Mouse (Mus musculus): Measurements from ENCODE around the gene Stmn3. TPM values are rescaled to one million over a fixed set of nuclear protein-coding genes. Genes with fewer than 3 reads are reported as not detected.

The Stmn3 gene
- polyA plus RNA-seq, 1 experiment = 2.4 TPM

GRCm38 (mm10) chr2:181286629-181287337, 27.5 kb downstream of the Stmn3 start:
- peak overlapping the region; percentile 90 for H3K4me3 ChIP-seq (ENCODE audit: insufficient read depth, low read depth, low read length)
- H3K36me3 ChIP-seq (ENCODE audit: control insufficient read depth, insufficient read depth, low read length) = no peaks in the 10 kb centered on the region
- H3K4me1 ChIP-seq (ENCODE audit: control insufficient read depth, insufficient read depth, low read length) = peaks cover 13% of the 10 kb centered on the region; the same call in 1 of the 2 replicates
- peak overlapping the region; percentile 89 for H3K27ac ChIP-seq (ENCODE audit: insufficient read depth, low read depth, low read length)
- no peak for DNase-seq
- 44% methylated on average over 6 of the region's 6 CpGs for WGBS
- TF ChIP-seq POLR2A (IDR thresholded peaks at IDR 0.05; ENCODE audit: low read depth, low read length) (no peak), CTCF (conservative IDR thresholded peaks at IDR 0.05; ENCODE audit: insufficient read depth, insufficient read length, low read depth, low read length) (no peak)
- H3K27me3 ChIP-seq (replicated peaks; ENCODE audit: control insufficient read depth, insufficient read depth, low read length) = no peaks in the 10 kb centered on the region

GRCm38 (mm10) chr2:181279968-181280367, 34.3 kb downstream of the Stmn3 start:
- no peak for TF ChIP-seq CTCF (conservative IDR thresholded peaks at IDR 0.05; ENCODE audit: insufficient read depth, insufficient read length, low read depth, low read length)
- TF ChIP-seq POLR2A (IDR thresholded peaks at IDR 0.05; ENCODE audit: low read depth, low read length) = no peak
- DNase-seq = no peak
- H3K36me3 ChIP-seq (ENCODE audit: control insufficient read depth, insufficient read depth, low read length) = peaks cover 1% of the 10 kb centered on the region; the same call in 1 of the 2 replicates
- H3K27me3 ChIP-seq (replicated peaks; ENCODE audit: control insufficient read depth, insufficient read depth, low read length) = no peaks in the 10 kb centered on the region
- no peak overlapping the region for H3K4me3 ChIP-seq (ENCODE audit: insufficient read depth, low read depth, low read length)
- whole genome bisulfite sequencing = 48% methylated on average over 1 of the region's 1 CpGs
- H3K4me1 ChIP-seq (ENCODE audit: control insufficient read depth, insufficient read depth, low read length) = 0 out of 2 replicates have a peak, but pooled peaks cover 2% of the 10 kb centered on the region
- no peak overlapping the region for H3K27ac ChIP-seq (ENCODE audit: insufficient read depth, low read depth, low read length)

GRCm38 (mm10) chr2:181277866-181278265, 36.4 kb downstream of the Stmn3 start:
- H3K4me3 ChIP-seq (ENCODE audit: insufficient read depth, low read depth, low read length) = no peak overlapping the region
- 0 out of 2 replicates have a peak, but pooled peaks cover 2% of the 10 kb centered on the region for H3K4me1 ChIP-seq (ENCODE audit: control insufficient read depth, insufficient read depth, low read length)
- 63% methylated on average over 3 of the region's 3 CpGs for WGBS
- H3K27me3 ChIP-seq (replicated peaks; ENCODE audit: control insufficient read depth, insufficient read depth, low read length) = no peaks in the 10 kb centered on the region
- no peak for DNase-seq
- peaks cover 1% of the 10 kb centered on the region; the same call in 1 of the 2 replicates for H3K36me3 ChIP-seq (ENCODE audit: control insufficient read depth, insufficient read depth, low read length)
- no peak for TF ChIP-seq POLR2A (IDR thresholded peaks at IDR 0.05; ENCODE audit: low read depth, low read length)
- TF ChIP-seq CTCF (conservative IDR thresholded peaks at IDR 0.05; ENCODE audit: insufficient read depth, insufficient read length, low read depth, low read length) = no peak
- H3K27ac ChIP-seq (ENCODE audit: insufficient read depth, low read depth, low read length) = no peak overlapping the region

- Histone ChIP-seq H3K4me1 (ENCODE audit: control insufficient read depth, insufficient read depth, low read length) (0 out of 2 replicates have a peak, but pooled peaks cover 2% of the 10 kb centered on the region), H3K27ac (ENCODE audit: insufficient read depth, low read depth, low read length) (peak overlapping the region; percentile 79; the same call in 1 of the 2 replicates), H3K4me3 (ENCODE audit: insufficient read depth, low read depth, low read length) (no peak overlapping the region), H3K27me3 (replicated peaks; ENCODE audit: control insufficient read depth, insufficient read depth, low read length) (no peaks in the 10 kb centered on the region), H3K36me3 (ENCODE audit: control insufficient read depth, insufficient read depth, low read length) (peaks cover 1% of the 10 kb centered on the region; the same call in 1 of the 2 replicates)
- peak; percentile 89 for DNase-seq
- 52% methylated on average over 1 of the region's 1 CpGs for WGBS
- TF ChIP-seq POLR2A (IDR thresholded peaks at IDR 0.05; ENCODE audit: low read depth, low read length) (no peak), CTCF (conservative IDR thresholded peaks at IDR 0.05; ENCODE audit: insufficient read depth, insufficient read length, low read depth, low read length) (no peak)
These were observed 37.5 kb downstream of the Stmn3 start for GRCm38 (mm10) chr2:181276766-181277165.

- H3K4me1 ChIP-seq (ENCODE audit: control insufficient read depth, insufficient read depth, low read length) = 0 out of 2 replicates have a peak, but pooled peaks cover 2% of the 10 kb centered on the region
- no peak for TF ChIP-seq CTCF (conservative IDR thresholded peaks at IDR 0.05; ENCODE audit: insufficient read depth, insufficient read length, low read depth, low read length)
- no peak for TF ChIP-seq POLR2A (IDR thresholded peaks at IDR 0.05; ENCODE audit: low read depth, low read length)
- no peak overlapping the region for H3K4me3 ChIP-seq (ENCODE audit: insufficient read depth, low read depth, low read length)
- no peaks in the 10 kb centered on the region for H3K27me3 ChIP-seq (replicated peaks; ENCODE audit: control insufficient read depth, insufficient read depth, low read length)
- H3K36me3 ChIP-seq (ENCODE audit: control insufficient read depth, insufficient read depth, low read length) = peaks cover 4% of the 10 kb centered on the region; the same call in 1 of the 2 replicates
- DNase-seq = no peak
- no peak overlapping the region for H3K27ac ChIP-seq (ENCODE audit: insufficient read depth, low read depth, low read length)
- WGBS = 67% methylated on average over 4 of the region's 4 CpGs
These were observed 39.7 kb downstream of the Stmn3 start for GRCm38 (mm10) chr2:181274639-181275038.

- H3K4me1 ChIP-seq (ENCODE audit: control insufficient read depth, insufficient read depth, low read length) = 0 out of 2 replicates have a peak, but pooled peaks cover 2% of the 10 kb centered on the region
These were observed 40.5 kb downstream of the Stmn3 start for GRCm38 (mm10) chr2:181273829-181274228.

GRCm38 (mm10) chr2:181272092-181272491, 42.2 kb downstream of the Stmn3 start:
- WGBS = 71% methylated on average over 2 of the region's 2 CpGs
- 0 out of 2 replicates have a peak, but pooled peaks cover 2% of the 10 kb centered on the region for H3K4me1 ChIP-seq (ENCODE audit: control insufficient read depth, insufficient read depth, low read length)
- TF ChIP-seq POLR2A (IDR thresholded peaks at IDR 0.05; ENCODE audit: low read depth, low read length) (no peak), CTCF (conservative IDR thresholded peaks at IDR 0.05; ENCODE audit: insufficient read depth, insufficient read length, low read depth, low read length) (no peak)
- no peaks in the 10 kb centered on the region for H3K27me3 ChIP-seq (replicated peaks; ENCODE audit: control insufficient read depth, insufficient read depth, low read length)
- no peak overlapping the region for H3K4me3 ChIP-seq (ENCODE audit: insufficient read depth, low read depth, low read length)
- H3K27ac ChIP-seq (ENCODE audit: insufficient read depth, low read depth, low read length) = peak overlapping the region; percentile 23; the same call in 1 of the 2 replicates
- peak; percentile 76 for DNase-seq
- peaks cover 4% of the 10 kb centered on the region; the same call in 1 of the 2 replicates for H3K36me3 ChIP-seq (ENCODE audit: control insufficient read depth, insufficient read depth, low read length)

More at GRCm38 (mm10) chr2:181273829-181274228, 40.5 kb downstream of the Stmn3 start:
- no peak for DNase-seq
- H3K27me3 ChIP-seq (replicated peaks; ENCODE audit: control insufficient read depth, insufficient read depth, low read length) = no peaks in the 10 kb centered on the region
- WGBS = 69% methylated on average over 2 of the region's 2 CpGs
- H3K36me3 ChIP-seq (ENCODE audit: control insufficient read depth, insufficient read depth, low read length) = peaks cover 4% of the 10 kb centered on the region; the same call in 1 of the 2 replicates
- H3K27ac ChIP-seq (ENCODE audit: insufficient read depth, low read depth, low read length) = no peak overlapping the region
- TF ChIP-seq POLR2A (IDR thresholded peaks at IDR 0.05; ENCODE audit: low read depth, low read length) (no peak), CTCF (conservative IDR thresholded peaks at IDR 0.05; ENCODE audit: insufficient read depth, insufficient read length, low read depth, low read length) (no peak)
- no peak overlapping the region for H3K4me3 ChIP-seq (ENCODE audit: insufficient read depth, low read depth, low read length)

Measured in kidney, adult 2 months (tissue).